Mouse (Mus musculus): ENCODE measurements around the gene Evx1. TPM values are rescaled to one million over a fixed set of nuclear protein-coding genes. Genes with fewer than 3 reads are reported as not detected.

Evx1 gene
- polyA plus RNA-seq, 1 experiment from 2014 or later = 4.1 TPM

DNA sequence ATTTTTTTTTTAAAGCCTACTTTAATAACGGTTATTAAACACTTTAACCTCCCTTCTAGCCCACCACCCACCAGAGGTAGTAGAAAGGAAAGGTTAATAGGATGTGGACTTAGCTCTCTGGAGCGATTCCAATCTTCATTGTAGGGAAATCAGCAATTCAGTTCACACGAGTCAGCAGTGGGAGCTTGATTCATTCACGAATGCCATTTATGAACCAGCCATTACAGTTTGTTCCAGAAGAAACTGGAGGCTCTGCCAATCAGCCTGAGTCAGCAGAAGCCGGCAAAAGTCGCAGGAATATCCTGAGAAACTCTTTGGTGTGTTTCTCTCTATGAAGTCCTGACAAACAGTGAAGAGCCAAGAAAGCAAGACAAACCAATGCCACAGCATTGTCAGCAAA lies 18.7 kb upstream of the Evx1 start:
- H3K36me3 ChIP-seq = no peaks in the 10 kb centered on the region
- 77% methylated on average over 6 of the region's 6 CpGs for WGBS
- peaks cover 6% of the 10 kb centered on the region; the same call in 1 of the 2 replicates for H3K4me1 ChIP-seq
- no peak for ATAC-seq (ENCODE audit: low FRiP score, low read depth)
- no peaks in the 10 kb centered on the region for H3K9me3 ChIP-seq
- H3K9ac ChIP-seq = no peak overlapping the region
- no peak overlapping the region for H3K4me3 ChIP-seq
- H3K4me2 ChIP-seq (replicated peaks) = no peak overlapping the region
- H3K27me3 ChIP-seq (replicated peaks) = peaks cover 67% of the 10 kb centered on the region
- no peak overlapping the region for H3K27ac ChIP-seq

- H3K36me3 ChIP-seq = no peaks in the 10 kb centered on the region
- WGBS = 83% methylated on average over 4 of the region's 4 CpGs
- H3K27ac ChIP-seq = no peak overlapping the region
- no peaks in the 10 kb centered on the region for H3K4me1 ChIP-seq
- ATAC-seq (ENCODE audit: low FRiP score, low read depth) = no peak
- peaks cover 32% of the 10 kb centered on the region for H3K27me3 ChIP-seq (replicated peaks)
- H3K9me3 ChIP-seq = no peaks in the 10 kb centered on the region
- H3K4me2 ChIP-seq (replicated peaks) = no peak overlapping the region
- H3K9ac ChIP-seq = no peak overlapping the region
- no peak overlapping the region for H3K4me3 ChIP-seq
Measured at GRCm38 (mm10) chr6:52298511-52298910, 14.8 kb upstream of the Evx1 start.

- Histone ChIP-seq H3K27me3 (replicated peaks) (peaks cover 33% of the 10 kb centered on the region), H3K9ac (no peak overlapping the region), H3K36me3 (no peaks in the 10 kb centered on the region), H3K9me3 (no peaks in the 10 kb centered on the region), H3K27ac (no peak overlapping the region), H3K4me2 (replicated peaks) (no peak overlapping the region), H3K4me1 (0 out of 2 replicates have a peak, but pooled peaks cover 5% of the 10 kb centered on the region), H3K4me3 (no peak overlapping the region)
- ATAC-seq (ENCODE audit: low FRiP score, low read depth) = no peak
- WGBS = 84% methylated on average over 4 of the region's 4 CpGs
Measured at GRCm38 (mm10) chr6:52300806-52301205, 12.5 kb upstream of the Evx1 start.

DNA sequence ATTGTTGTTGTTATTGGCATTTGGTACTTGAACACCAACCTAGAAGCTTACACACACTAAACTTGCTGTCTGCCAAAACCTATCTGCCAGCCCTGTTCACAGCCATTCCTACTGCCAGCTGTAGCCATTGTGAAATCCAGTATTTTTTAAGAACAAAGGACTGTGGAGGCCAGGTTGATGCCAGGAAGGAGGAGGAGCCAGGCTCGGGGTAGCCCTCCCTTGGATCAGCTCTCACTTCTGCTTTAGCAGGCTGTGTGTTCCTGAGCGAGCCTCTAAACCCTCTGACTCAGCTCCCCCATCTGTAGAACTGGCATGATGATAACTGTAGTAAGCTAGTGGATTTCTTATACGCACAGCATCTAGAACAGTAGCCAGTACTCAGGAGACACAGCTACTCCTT lies 9.9 kb upstream of the Evx1 start:
- no peaks in the 10 kb centered on the region for H3K36me3 ChIP-seq
- H3K27me3 ChIP-seq (replicated peaks) = peaks cover 44% of the 10 kb centered on the region
- no peak for ATAC-seq (ENCODE audit: low FRiP score, low read depth)
- 0 out of 2 replicates have a peak, but pooled peaks cover 5% of the 10 kb centered on the region for H3K4me1 ChIP-seq
- 60% methylated on average over 3 of the region's 3 CpGs for WGBS
- no peak overlapping the region for H3K27ac ChIP-seq
- no peak overlapping the region for H3K4me3 ChIP-seq
- H3K9ac ChIP-seq = no peak overlapping the region
- no peak overlapping the region for H3K4me2 ChIP-seq (replicated peaks)
- no peaks in the 10 kb centered on the region for H3K9me3 ChIP-seq

GRCm38 (mm10) chr6:52305877-52306389 lies 7.4 kb upstream of the Evx1 start:
- ATAC-seq (ENCODE audit: low FRiP score, low read depth) = peak; percentile 87
- H3K27me3 ChIP-seq (replicated peaks) = peaks cover 62% of the 10 kb centered on the region
- WGBS = under 1% methylated on average over 30 of the region's 30 CpGs

DNA sequence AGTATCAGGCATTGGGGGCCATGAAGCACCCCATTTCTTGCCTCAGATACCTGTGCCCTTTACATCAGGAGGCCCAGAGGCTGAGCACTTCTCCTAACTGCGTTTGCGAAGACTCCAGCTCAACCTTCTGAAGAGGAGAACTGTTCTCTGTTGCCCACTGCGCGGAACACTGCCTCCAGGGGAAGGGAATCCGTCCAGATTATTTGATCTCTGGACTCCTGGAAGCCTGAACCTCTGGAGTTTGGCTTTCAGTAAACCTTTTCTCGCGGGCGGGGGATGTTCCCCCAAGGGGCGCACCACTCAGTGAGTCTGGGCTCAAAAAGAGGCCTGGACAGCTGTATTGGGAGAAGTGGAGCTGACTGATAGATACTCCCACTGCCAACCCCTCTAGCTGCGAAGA lies 3.5 kb upstream of the Evx1 start:
- no peaks in the 10 kb centered on the region for H3K36me3 ChIP-seq
- 0 out of 2 replicates have a peak overlapping the region, but pooled peaks have one; percentile 25 for H3K4me2 ChIP-seq (replicated peaks)
- peaks cover 91% of the 10 kb centered on the region for H3K27me3 ChIP-seq (replicated peaks)
- WGBS = 28% methylated on average over 10 of the region's 10 CpGs
- H3K9me3 ChIP-seq = no peaks in the 10 kb centered on the region
- no peak overlapping the region for H3K27ac ChIP-seq
- no peak for ATAC-seq (ENCODE audit: low FRiP score, low read depth)
- H3K4me3 ChIP-seq = no peak overlapping the region
- peaks cover 16% of the 10 kb centered on the region for H3K4me1 ChIP-seq
- H3K9ac ChIP-seq = no peak overlapping the region

More at GRCm38 (mm10) chr6:52305877-52306389, 7.4 kb upstream of the Evx1 start:
- Histone ChIP-seq H3K4me3 (peak overlapping the region; percentile 34), H3K27ac (no peak overlapping the region), H3K9ac (no peak overlapping the region; the same call in 1 of the 2 replicates), H3K4me2 (replicated peaks) (peak overlapping the region; percentile 57), H3K36me3 (no peaks in the 10 kb centered on the region), H3K9me3 (no peaks in the 10 kb centered on the region), H3K4me1 (peaks cover 9% of the 10 kb centered on the region)

- no peaks in the 10 kb centered on the region for H3K9me3 ChIP-seq
- peaks cover 92% of the 10 kb centered on the region for H3K27me3 ChIP-seq (replicated peaks)
- WGBS = 1% methylated on average over 24 of the region's 24 CpGs
- H3K4me2 ChIP-seq (replicated peaks) = peak overlapping the region; percentile 25
- H3K4me1 ChIP-seq = peaks cover 16% of the 10 kb centered on the region
- ATAC-seq (ENCODE audit: low FRiP score, low read depth) = no peak
- H3K27ac ChIP-seq = no peak overlapping the region
- no peak overlapping the region for H3K4me3 ChIP-seq
- no peak overlapping the region for H3K9ac ChIP-seq
- H3K36me3 ChIP-seq = no peaks in the 10 kb centered on the region
Measured at GRCm38 (mm10) chr6:52310366-52310765, 2.9 kb upstream of the Evx1 start.

GRCm38 (mm10) chr6:52311661-52312557 lies 1.4 kb upstream of the Evx1 start:
- WGBS = 3% methylated on average over 6 of the region's 6 CpGs
- H3K27me3 ChIP-seq (replicated peaks) = peaks cover 94% of the 10 kb centered on the region
- peaks cover 18% of the 10 kb centered on the region for H3K4me1 ChIP-seq
- H3K4me2 ChIP-seq (replicated peaks) = no peak overlapping the region
- no peaks in the 10 kb centered on the region for H3K36me3 ChIP-seq
- no peak overlapping the region for H3K27ac ChIP-seq
- no peak overlapping the region for H3K4me3 ChIP-seq
- no peaks in the 10 kb centered on the region for H3K9me3 ChIP-seq
- ATAC-seq (ENCODE audit: low FRiP score, low read depth) = no peak
- no peak overlapping the region for H3K9ac ChIP-seq

- H3K4me3 ChIP-seq = no peak overlapping the region
- no peak overlapping the region for H3K4me2 ChIP-seq (replicated peaks)
- no peak overlapping the region for H3K9ac ChIP-seq
- WGBS = 3% methylated on average over 8 of the region's 8 CpGs
- H3K36me3 ChIP-seq = no peaks in the 10 kb centered on the region
- H3K4me1 ChIP-seq = peaks cover 19% of the 10 kb centered on the region
- H3K27me3 ChIP-seq (replicated peaks) = peaks cover 94% of the 10 kb centered on the region
- H3K9me3 ChIP-seq = no peaks in the 10 kb centered on the region
- no peak for ATAC-seq (ENCODE audit: low FRiP score, low read depth)
- H3K27ac ChIP-seq = no peak overlapping the region
Measured at GRCm38 (mm10) chr6:52312558-52312915, 761 bp upstream of the Evx1 start.

GRCm38 (mm10) chr6:52314304-52315100 lies 1.2 kb downstream of the Evx1 start:
- 0 out of 2 replicates have a peak overlapping the region, but pooled peaks have one; percentile 13 for H3K9ac ChIP-seq
- no peak for ATAC-seq (ENCODE audit: low FRiP score, low read depth)
- no peak overlapping the region for H3K27ac ChIP-seq
- H3K4me2 ChIP-seq (replicated peaks) = peak overlapping the region; percentile 31; the same call in 1 of the 2 replicates
- no peaks in the 10 kb centered on the region for H3K36me3 ChIP-seq
- peaks cover 96% of the 10 kb centered on the region for H3K27me3 ChIP-seq (replicated peaks)
- peak overlapping the region; percentile 21; the same call in 1 of the 2 replicates for H3K4me3 ChIP-seq
- under 1% methylated on average over 27 of the region's 27 CpGs for WGBS
- peaks cover 19% of the 10 kb centered on the region for H3K4me1 ChIP-seq
- no peaks in the 10 kb centered on the region for H3K9me3 ChIP-seq

DNA sequence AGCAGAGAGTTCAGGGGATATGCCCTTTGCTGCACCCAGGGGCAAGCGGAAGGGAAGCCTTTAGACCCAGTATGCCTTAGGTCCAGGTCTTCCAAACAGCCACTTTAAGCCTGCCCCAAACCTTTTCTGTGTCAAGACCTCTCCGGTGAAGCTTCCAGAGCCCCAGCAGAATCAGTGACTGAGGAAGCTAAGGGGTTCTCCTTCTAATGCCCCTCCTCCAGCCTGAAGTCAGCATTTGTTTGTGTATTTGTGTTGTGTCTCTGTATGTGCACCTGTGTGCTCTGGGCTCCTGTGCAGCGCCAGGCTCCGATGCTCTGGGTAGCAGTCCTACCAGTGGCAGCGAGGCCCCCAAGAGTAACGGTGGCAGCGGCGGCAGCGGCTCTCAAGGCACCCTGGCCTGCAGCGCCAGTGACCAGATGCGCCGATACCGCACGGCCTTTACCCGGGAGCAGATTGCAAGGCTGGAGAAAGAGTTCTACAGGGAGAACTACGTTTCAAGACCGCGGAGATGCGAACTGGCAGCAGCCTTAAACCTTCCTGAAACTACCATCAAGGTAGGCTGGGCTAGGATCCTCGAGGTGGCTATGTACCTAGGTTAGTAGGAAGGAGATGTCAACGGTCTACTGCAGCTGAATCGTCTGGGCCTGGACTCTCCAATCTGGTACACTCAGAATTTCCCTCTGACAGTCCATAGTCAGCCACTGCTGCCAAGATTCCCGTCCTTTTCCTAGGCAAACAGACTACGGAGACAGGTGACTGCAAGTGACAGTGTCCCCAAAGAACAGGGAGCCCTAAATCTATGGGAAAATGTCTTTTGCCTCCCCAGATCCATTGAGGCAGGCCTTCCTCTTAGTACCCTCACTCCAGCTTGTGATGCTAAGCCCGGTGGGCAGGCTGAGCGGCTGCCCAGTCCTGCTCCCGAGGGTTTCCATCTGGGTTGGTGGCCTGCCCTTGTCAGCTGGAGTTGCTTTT lies 2.4 kb downstream of the Evx1 start:
- 3% methylated on average over 27 of the region's 27 CpGs for whole genome bisulfite sequencing
- no peak for ATAC-seq (ENCODE audit: low FRiP score, low read depth)
- Histone ChIP-seq H3K4me1 (peaks cover 21% of the 10 kb centered on the region), H3K27me3 (replicated peaks) (peaks cover 96% of the 10 kb centered on the region), H3K9me3 (no peaks in the 10 kb centered on the region), H3K27ac (no peak overlapping the region), H3K36me3 (no peaks in the 10 kb centered on the region), H3K9ac (peak overlapping the region; percentile 14; the same call in 1 of the 2 replicates), H3K4me2 (replicated peaks) (peak overlapping the region; percentile 55), H3K4me3 (peak overlapping the region; percentile 7; the same call in 1 of the 2 replicates)

All from neural tube, embryonic 12.5 days (tissue).